Mouse (Mus musculus): ENCODE measurements at regions not wholly inside any gene's neighbourhood (a gene's known extent, or its start where the extent isn't known, plus 50 kb on each side); places are given as distances from the start of the nearest gene placed in this dataset.
"Not testable (repeated sequence)": the region's sequence is repeated elsewhere in the genome, so short reads cannot be mapped to it uniquely, and the experiment has no call there.

DNA sequence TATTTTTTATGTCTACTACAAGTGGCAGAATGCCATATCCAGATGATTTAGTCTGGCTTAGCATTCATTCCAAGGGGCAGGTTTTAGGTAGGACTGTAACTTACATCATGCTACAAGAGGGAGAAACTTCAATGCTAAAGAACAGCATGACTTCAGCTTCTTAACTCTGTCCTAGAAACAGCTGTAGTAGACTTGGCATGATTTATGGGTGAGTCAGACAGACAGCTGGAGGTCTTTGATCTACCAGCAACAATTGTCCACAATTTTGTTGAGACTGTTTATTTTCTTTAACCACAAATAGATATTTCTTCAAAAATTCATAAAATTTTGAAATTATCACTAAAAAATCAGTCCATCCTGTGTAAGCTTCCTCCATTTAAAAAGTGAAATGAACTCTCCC lies 781.7 kb upstream of the Man1a start:
- no peak overlapping the region for H3K9ac ChIP-seq
- no peak for ATAC-seq
- H3K9me3 ChIP-seq (replicated peaks) = no peaks in the 10 kb centered on the region
- no peak overlapping the region for H3K4me3 ChIP-seq
- H3K27ac ChIP-seq = no peak overlapping the region
- H3K4me1 ChIP-seq = no peaks in the 10 kb centered on the region
- H3K4me2 ChIP-seq = no peak overlapping the region
- no peaks in the 10 kb centered on the region for H3K36me3 ChIP-seq (ENCODE audit: poor library complexity, severe bottlenecking)
- H3K27me3 ChIP-seq = no peaks in the 10 kb centered on the region

DNA sequence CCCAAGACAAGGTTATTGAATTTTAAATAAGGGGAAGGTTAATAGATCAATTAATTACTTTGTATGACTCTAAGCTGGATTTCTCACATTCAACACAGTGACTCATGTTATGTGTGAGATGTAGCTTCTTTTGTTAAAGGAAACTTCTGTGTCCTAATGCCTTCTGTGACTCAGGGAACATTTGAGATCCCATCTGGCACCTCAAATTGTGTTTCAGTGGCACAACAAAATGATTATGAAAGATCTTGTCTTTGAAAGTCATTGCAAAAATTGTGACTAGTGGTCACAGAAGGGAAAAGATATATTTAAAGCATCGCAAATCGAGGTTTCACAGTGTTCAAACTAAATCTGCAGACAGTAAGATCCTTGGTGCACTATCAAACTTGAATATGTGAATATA lies 765.2 kb upstream of the Man1a start:
- H3K4me3 ChIP-seq = no peak overlapping the region
- H3K4me1 ChIP-seq = no peaks in the 10 kb centered on the region
- H3K27ac ChIP-seq = no peak overlapping the region
- 94% methylated on average over 2 of the region's 2 CpGs for WGBS
- no peaks in the 10 kb centered on the region for H3K36me3 ChIP-seq (ENCODE audit: poor library complexity, severe bottlenecking)
- no peak for ATAC-seq
- no peaks in the 10 kb centered on the region for H3K27me3 ChIP-seq
- H3K9ac ChIP-seq = no peak overlapping the region
- H3K9me3 ChIP-seq (replicated peaks) = no peaks in the 10 kb centered on the region
- no peak overlapping the region for H3K4me2 ChIP-seq

DNA sequence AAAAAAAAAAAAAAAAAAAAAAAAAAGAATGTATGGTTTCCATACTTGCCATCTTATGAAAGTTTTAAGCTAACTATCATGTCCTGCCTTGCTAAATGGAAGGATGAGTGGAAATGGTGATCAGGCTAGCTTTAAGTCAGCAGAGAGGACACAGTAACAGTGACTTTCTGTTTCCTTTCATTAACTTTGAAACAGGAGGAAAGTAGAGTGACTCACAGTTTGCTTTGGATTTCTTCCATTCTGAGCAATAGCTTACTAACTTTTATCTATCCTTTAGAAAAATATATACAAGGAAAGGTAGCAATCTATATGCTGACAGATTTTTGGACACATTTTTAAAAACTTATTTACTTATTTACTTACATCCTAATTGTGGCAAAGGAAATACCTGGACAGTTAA lies 762.6 kb upstream of the Man1a start:
- Histone ChIP-seq H3K27ac (no peak overlapping the region), H3K27me3 (no peaks in the 10 kb centered on the region), H3K4me1 (no peaks in the 10 kb centered on the region), H3K4me2 (no peak overlapping the region), H3K36me3 (ENCODE audit: poor library complexity, severe bottlenecking) (no peaks in the 10 kb centered on the region), H3K9ac (no peak overlapping the region), H3K4me3 (no peak overlapping the region), H3K9me3 (replicated peaks) (no peaks in the 10 kb centered on the region)
- ATAC-seq = no peak

DNA sequence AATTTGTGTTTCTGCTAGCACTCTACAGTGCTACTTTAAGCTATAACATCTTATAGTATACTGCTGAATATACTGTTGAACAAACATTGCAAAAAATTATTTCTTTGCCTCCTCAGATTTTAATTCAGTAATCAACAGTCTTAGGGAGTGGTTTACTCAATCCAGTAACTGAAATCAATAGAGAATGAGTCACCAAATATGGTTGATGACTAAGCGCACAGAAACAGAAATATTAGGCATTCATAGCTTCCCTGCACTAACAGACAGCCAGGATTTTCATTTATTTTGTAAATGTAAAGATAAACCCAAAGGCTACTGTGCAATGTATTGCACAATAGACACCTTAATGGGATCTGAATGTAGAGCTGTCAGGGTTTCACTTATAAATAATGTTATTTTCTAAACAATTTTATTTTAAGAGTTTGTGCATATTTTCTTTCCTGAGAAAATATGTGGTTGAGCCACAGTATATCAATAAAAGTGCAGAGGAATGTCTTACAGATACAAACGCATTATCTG lies 738.3 kb upstream of the Man1a start:
- no peak overlapping the region for H3K4me3 ChIP-seq
- H3K9ac ChIP-seq = no peak overlapping the region
- H3K27ac ChIP-seq = no peak overlapping the region
- no peaks in the 10 kb centered on the region for H3K36me3 ChIP-seq (ENCODE audit: poor library complexity, severe bottlenecking)
- H3K4me1 ChIP-seq = no peaks in the 10 kb centered on the region
- 97% methylated on average over 2 of the region's 2 CpGs for WGBS
- H3K27me3 ChIP-seq = no peaks in the 10 kb centered on the region
- H3K4me2 ChIP-seq = no peak overlapping the region
- no peak for ATAC-seq
- H3K9me3 ChIP-seq (replicated peaks) = no peaks in the 10 kb centered on the region; the same call in 1 of the 2 replicates

DNA sequence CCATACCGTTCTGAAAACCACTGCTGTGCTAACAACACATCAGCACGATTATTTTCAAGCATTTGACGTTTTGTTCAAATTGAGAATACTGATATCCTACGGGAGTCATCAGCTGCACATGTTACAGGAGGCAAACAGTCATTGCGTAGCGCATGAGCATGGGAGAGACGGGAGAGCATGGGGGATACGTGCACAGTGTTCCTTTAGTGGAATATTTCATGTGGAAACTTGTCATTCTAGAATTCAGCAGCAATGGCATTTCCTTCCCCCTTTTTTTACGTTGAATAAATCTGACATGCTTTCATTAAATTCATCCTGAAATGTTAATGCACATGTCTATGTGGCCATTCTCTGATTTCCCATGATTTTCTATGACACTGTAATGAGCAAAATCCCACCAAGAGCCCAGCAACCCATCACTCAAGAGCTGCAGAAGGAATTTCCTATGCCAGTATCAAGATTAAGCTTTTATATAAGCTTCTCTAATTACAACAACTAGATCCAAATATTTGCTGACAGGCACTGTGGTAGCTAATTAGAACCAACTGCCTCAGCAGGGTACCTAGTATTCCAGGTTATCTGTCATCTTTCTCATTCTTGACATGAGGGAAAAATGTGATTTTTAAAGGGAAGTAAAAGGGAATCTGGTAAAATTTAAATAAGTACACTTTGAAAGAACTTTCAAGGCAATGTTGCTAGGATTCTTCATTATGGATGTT lies 723.2 kb upstream of the Man1a start:
- Histone ChIP-seq H3K4me3 (no peak overlapping the region), H3K27ac (no peak overlapping the region), H3K36me3 (ENCODE audit: poor library complexity, severe bottlenecking) (no peaks in the 10 kb centered on the region), H3K9ac (no peak overlapping the region), H3K9me3 (replicated peaks) (no peaks in the 10 kb centered on the region), H3K4me2 (no peak overlapping the region), H3K4me1 (no peaks in the 10 kb centered on the region), H3K27me3 (no peaks in the 10 kb centered on the region)
- no peak for ATAC-seq
- 81% methylated on average over 9 of the region's 9 CpGs for WGBS

DNA sequence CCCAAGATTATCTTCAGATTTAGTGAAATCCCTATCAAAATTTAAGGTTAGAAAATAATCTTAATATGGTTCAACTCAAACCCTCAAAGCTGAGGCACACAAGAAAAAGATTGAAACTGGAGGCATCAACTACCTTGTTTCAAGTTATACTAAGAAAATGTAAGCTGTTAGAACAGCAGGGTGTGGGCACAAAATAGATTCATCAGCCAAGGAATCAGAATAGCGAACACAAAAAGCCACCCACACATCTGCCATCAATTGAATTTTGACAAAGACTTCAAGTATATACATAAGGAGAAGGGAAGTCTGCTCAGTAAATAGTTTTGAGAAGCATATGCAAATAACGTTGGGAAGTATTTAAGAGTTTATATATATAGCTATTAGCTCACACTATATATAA lies 720.9 kb upstream of the Man1a start:
- no peak for ATAC-seq
- Histone ChIP-seq H3K27me3 (no peaks in the 10 kb centered on the region), H3K4me1 (no peaks in the 10 kb centered on the region), H3K9ac (no peak overlapping the region), H3K27ac (no peak overlapping the region), H3K4me3 (no peak overlapping the region), H3K4me2 (no peak overlapping the region), H3K9me3 (replicated peaks) (no peaks in the 10 kb centered on the region), H3K36me3 (ENCODE audit: poor library complexity, severe bottlenecking) (no peaks in the 10 kb centered on the region)
- 66% methylated on average over 2 of the region's 2 CpGs for WGBS

DNA sequence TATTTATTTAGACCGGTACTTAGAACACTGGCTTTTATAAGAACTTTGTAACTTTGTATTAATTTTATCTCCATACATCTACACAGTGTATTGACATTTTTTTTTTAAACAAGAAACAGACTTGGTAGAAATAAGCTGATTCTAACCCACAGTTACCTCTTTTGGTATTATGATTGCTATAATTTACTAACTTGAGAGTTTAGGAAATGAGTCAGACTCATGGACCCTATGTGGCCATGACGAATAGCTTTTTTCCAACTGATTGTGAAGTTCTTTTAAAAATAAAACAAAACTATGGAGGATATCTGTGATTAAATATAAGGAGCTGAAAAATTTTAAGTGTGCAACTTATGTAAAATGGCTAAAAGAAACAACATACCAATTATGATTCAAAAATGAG lies 684.7 kb upstream of the Man1a start:
- Histone ChIP-seq H3K4me1 (no peaks in the 10 kb centered on the region), H3K27ac (no peak overlapping the region), H3K4me2 (no peak overlapping the region), H3K36me3 (ENCODE audit: poor library complexity, severe bottlenecking) (no peaks in the 10 kb centered on the region), H3K4me3 (no peak overlapping the region), H3K9me3 (replicated peaks) (no peaks in the 10 kb centered on the region), H3K27me3 (no peaks in the 10 kb centered on the region), H3K9ac (no peak overlapping the region)
- ATAC-seq = no peak
- WGBS = 98% methylated on average over 2 of the region's 2 CpGs

DNA sequence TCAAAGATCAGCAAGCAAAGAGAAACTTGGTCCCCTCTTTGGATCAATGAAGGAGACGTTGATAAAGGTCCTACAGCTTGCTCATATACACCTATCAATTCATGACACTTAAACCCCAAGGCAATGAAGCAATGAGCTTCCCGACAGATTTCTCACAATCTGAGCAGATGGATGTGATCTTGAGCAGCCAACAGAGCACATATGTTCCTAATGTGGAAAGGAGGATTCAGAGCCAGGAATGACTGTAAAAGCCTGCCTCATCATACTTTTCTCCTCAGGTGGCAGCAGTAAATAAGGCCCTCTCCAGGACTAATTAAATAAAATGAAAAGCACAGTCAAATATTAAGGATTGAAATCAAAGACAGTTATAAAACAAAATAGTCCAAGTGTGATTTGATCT lies 672.8 kb upstream of the Man1a start:
- Histone ChIP-seq H3K36me3 (ENCODE audit: poor library complexity, severe bottlenecking) (no peaks in the 10 kb centered on the region), H3K4me1 (no peaks in the 10 kb centered on the region), H3K27ac (no peak overlapping the region), H3K4me3 (no peak overlapping the region), H3K9me3 (replicated peaks) (no peaks in the 10 kb centered on the region), H3K27me3 (no peaks in the 10 kb centered on the region), H3K4me2 (no peak overlapping the region), H3K9ac (no peak overlapping the region)
- peak; percentile 27; the same call in 1 of the 2 replicates for ATAC-seq
- WGBS = 81% methylated on average over 2 of the region's 2 CpGs

DNA sequence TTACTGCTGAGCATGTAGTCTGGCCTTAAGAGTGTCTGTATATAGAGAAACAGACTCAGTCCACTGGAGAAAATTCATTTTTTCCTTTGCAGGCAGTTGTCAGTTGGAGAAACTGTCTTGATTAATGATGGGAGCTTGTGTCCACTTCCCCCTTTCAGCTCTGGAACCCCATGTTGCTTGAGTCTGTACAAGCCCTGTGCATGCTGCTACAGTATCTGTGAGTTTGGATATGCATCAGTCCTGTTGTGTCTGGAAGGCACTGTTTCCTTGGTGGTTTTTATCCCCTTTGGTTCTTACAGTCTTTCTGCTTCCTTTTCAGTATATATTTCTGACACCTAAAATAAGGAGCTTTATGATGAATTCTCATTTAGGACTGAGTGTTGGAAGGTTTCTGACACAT lies 660.7 kb upstream of the Man1a start:
- no peaks in the 10 kb centered on the region for H3K9me3 ChIP-seq (replicated peaks)
- ATAC-seq = no peak
- H3K4me2 ChIP-seq = no peak overlapping the region
- H3K36me3 ChIP-seq (ENCODE audit: poor library complexity, severe bottlenecking) = no peaks in the 10 kb centered on the region
- no peak overlapping the region for H3K4me3 ChIP-seq
- H3K27me3 ChIP-seq = no peaks in the 10 kb centered on the region
- no peak overlapping the region for H3K9ac ChIP-seq
- no peaks in the 10 kb centered on the region for H3K4me1 ChIP-seq
- H3K27ac ChIP-seq = no peak overlapping the region

DNA sequence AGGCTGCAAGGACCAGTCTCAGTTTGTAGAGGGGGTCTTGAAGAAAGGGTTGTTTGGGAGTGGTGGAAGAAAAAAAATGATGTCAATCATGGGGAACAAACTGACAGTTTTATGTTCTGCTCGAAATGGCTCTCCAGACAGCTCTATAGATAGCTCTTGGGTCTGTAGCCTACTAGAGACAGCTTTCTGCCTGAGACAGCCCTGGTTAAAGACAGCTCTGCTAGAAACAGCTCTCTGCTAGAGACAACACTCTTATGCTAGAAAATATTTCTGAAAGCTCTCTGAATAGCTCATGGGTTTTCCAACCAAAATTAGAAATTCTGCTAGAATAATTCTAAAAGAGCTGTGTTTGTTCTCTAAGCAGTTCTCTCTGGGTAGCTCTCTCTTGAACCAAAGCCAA lies 636.3 kb upstream of the Man1a start:
- Histone ChIP-seq H3K9me3 (replicated peaks) (no peaks in the 10 kb centered on the region), H3K36me3 (ENCODE audit: poor library complexity, severe bottlenecking) (no peaks in the 10 kb centered on the region), H3K4me3 (no peak overlapping the region), H3K4me1 (no peaks in the 10 kb centered on the region), H3K4me2 (no peak overlapping the region), H3K9ac (no peak overlapping the region), H3K27ac (no peak overlapping the region), H3K27me3 (no peaks in the 10 kb centered on the region)
- WGBS = 80% methylated on average over 1 of the region's 1 CpGs
- no peak for ATAC-seq

DNA sequence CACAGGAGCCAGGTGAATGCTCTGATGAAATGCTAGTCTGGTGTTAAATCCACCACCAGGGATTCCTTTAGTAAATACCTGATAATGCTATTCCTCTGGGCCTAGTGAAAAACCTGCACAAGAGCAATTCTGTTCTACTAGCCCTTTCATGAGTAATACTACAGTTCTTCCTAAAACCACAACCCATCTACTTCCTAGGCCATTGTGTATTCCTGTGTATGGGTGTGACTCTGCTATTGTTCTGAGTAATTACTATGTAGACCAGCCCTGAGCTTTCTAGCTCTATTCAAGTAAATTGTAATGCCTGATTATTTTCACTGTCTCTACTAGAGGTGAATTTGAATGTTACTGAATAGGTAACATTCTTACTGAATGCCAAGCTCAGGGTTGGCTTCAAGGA lies 591.4 kb upstream of the Man1a start:
- not testable (repeated sequence) for H3K4me3 ChIP-seq; H3K4me1 ChIP-seq; H3K36me3 ChIP-seq (ENCODE audit: poor library complexity, severe bottlenecking); H3K9ac ChIP-seq; ATAC-seq; H3K27ac ChIP-seq; H3K9me3 ChIP-seq (replicated peaks); H3K4me2 ChIP-seq; H3K27me3 ChIP-seq
